Mouse (Mus musculus) urinary bladder, adult 18-20 months (tissue): Measurements from ENCODE around the gene Fmo6.

Source experiments
- DNase-seq, 2 experiments: peaks; one replicate each; pipeline ENCODE4 v3.0.0; 2022; ENCODE audit warnings: low spot score in 2 of 2, mixed read lengths in 2 of 2

The Fmo6 gene

GRCm38 (mm10) chr1:162937415-162937814 is at the start of gene Fmo6:
Fmo6 (minus strand) TSS chr1:162937515.
- DNase-seq, result no peak

GRCm38 (mm10) chr1:162986777-162987176 is 49.5 kb upstream of the Fmo6 start:
- no peak for DNase-seq

- DNase-seq, result no peak
Observed at GRCm38 (mm10) chr1:162986121-162986748, 48.9 kb upstream of the Fmo6 start.

GRCm38 (mm10) chr1:162984428-162984827 is 47.1 kb upstream of the Fmo6 start, which contains the start of gene Fmo3:
Fmo3 (minus strand) TSS chr1:162984528.
- DNase-seq, result no peak

GRCm38 (mm10) chr1:162963556-162963955 is 26.2 kb upstream of the Fmo6 start:
- no peak for DNase-seq

- DNase-seq, result no peak
Observed at GRCm38 (mm10) chr1:162957422-162957821, 20.1 kb upstream of the Fmo6 start.

GRCm38 (mm10) chr1:162953079-162953478 is 15.8 kb upstream of the Fmo6 start:
- peak in 1 of 2 experiments; percentile 15 for DNase-seq

- DNase-seq, result no peak
Observed at GRCm38 (mm10) chr1:162949763-162950162, 12.4 kb upstream of the Fmo6 start.

- DNase-seq, result no peak
Observed at GRCm38 (mm10) chr1:162947934-162948333, 10.6 kb upstream of the Fmo6 start.

- DNase-seq, result no peak
Observed at GRCm38 (mm10) chr1:162946837-162947558, 9.7 kb upstream of the Fmo6 start.

- no peak for DNase-seq
Observed at GRCm38 (mm10) chr1:162943700-162944099, 6.4 kb upstream of the Fmo6 start.

- peak in 1 of 2 experiments; percentile 55 for DNase-seq
Observed at GRCm38 (mm10) chr1:162938696-162939351, 1.5 kb upstream of the Fmo6 start.

- no peak for DNase-seq
Observed at GRCm38 (mm10) chr1:162937970-162938695, 818 bp upstream of the Fmo6 start.

- no peak for DNase-seq
Observed at GRCm38 (mm10) chr1:162934374-162935012, 2.8 kb downstream of the Fmo6 start.

- DNase-seq, result no peak
Observed at GRCm38 (mm10) chr1:162932386-162932785, 4.9 kb downstream of the Fmo6 start.

GRCm38 (mm10) chr1:162931880-162932279 is 5.4 kb downstream of the Fmo6 start:
- no peak for DNase-seq

- DNase-seq, result no peak
Observed at GRCm38 (mm10) chr1:162931310-162931875, 5.9 kb downstream of the Fmo6 start.

GRCm38 (mm10) chr1:162930631-162931030 is 6.7 kb downstream of the Fmo6 start:
- DNase-seq, result no peak

GRCm38 (mm10) chr1:162929146-162929545 is 8.2 kb downstream of the Fmo6 start:
- no peak for DNase-seq

GRCm38 (mm10) chr1:162925121-162925520 is 12.2 kb downstream of the Fmo6 start:
- DNase-seq, result no peak

- DNase-seq, result no peak
Observed at GRCm38 (mm10) chr1:162916661-162917060, 20.7 kb downstream of the Fmo6 start.
